Mouse (Mus musculus) liver, embryonic 14.5 days (tissue): ENCODE results near the gene Hacd3.

Experiments used
- CTCF ChIP-seq: IDR thresholded peaks from 2 replicates; pipeline ENCODE4 v1.5.1; 2016; ENCODE audit warnings: antibody characterized with exemption, low read depth, control low read depth
- EP300 ChIP-seq: IDR thresholded peaks from 2 replicates; pipeline ENCODE4 v1.6.1; 2016; ENCODE audit warnings: antibody characterized with exemption, low read depth

DNA sequence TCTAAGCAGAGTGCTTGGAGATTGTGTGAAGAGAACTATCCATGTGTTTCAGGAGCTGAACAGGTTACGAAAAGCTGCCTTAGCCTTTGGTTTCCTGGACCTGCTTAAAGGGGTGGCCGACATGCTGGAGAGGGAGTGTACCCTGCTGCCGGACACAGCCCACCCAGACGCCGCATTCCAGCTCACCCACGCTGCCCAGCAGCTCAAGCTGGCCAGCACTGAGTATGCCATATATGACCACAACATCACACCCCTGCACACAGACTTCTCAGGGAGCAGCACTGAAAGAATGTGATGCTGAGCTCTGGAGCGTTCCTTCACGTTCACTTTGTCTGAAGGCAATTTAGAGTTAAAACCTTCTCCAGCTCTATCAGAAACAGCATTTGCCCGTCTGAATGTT is 35.7 kb downstream of the Hacd3 start:
- TF ChIP-seq EP300 (no peak), CTCF (no peak)
